Mouse (Mus musculus) forelimb bud, embryonic 11.5 days (tissue): ENCODE measurements around the gene Notch1.

ENCODE experiments used
- DNase-seq: peaks from one replicate; pipeline ENCODE4 v3.0.0-alpha.2; 2012; ENCODE audit warnings: low read depth, low spot score

Gene Notch1

DNA sequence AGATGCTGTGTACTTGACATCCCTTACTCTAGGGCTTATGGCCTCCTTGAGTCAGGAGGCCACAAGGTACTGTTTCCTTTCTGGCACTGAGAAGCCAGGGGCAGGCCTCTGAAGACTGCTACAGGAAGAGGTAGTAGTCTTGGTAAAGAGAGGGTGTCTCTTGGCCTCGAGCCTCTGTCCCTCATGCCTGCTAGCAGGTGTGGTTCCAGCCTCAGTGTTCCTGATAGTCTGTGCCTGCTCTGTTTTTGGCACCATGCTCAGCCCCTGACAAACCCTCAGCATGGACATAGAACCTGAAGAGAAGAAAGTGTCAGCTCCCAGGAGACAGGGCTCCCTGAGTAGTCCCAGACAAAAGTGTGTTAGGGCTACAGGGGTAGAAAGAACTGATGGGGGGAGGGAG, 69.0 kb downstream of the Notch1 start:
- no peak for DNase-seq

DNA sequence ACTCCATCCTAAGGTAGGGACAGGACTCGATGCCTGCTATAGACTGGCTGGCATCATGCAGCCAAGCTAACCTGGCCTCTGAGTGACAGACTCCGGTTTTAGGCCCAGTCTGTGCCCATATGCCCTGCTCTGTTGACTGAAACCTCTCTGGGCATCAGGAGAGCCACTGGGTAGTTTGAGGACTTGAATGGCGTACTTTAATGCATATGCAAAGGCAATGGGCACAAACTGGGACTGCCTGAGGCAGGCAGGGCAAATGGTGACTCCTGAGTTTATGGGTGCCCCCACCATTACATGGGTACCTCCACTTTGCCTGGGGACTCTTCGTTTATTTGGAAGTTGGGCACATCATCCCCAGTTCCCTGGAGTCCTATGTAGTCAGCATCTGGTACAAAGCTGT, 69.8 kb downstream of the Notch1 start:
- no peak for DNase-seq

DNA sequence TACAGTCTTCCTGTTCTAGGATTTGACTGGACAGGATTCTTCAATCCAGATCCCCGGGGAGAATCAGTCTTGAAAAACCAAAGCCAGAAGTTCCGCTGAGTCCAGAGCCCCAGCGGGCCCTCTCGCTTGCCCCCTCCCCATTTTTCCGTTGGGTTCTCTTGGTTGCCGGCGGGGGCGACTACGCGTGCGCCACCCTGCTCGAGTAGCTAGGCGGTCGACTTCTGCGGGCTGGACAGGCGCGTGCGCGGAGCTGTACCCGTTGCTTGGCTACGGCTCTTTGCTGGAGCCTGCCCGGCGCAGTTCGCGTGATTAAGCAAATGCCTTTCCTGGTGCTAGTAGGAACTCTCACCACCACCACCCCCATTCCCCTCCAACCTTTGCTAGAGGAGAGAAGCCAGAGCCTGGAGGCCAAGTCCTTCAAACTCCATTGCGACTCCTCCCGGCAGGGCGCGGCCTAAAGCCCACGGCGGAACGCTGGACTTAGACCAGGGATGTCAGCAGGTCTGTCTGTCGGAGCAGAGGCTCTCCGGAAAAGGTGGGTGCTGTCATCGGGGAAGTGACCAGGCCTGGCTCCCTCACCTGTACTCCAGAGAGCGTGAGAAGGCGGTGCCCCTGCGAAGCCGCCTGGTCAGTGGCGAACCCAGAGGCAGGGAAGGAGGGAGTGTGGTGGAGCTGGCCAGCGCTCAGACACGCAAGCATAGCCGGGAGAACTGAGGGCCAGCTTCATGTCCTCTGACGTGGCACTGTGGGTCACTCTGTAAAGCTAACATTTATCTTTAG, 70.6 kb downstream of the Notch1 start:
- peak; percentile 90 for DNase-seq

DNA sequence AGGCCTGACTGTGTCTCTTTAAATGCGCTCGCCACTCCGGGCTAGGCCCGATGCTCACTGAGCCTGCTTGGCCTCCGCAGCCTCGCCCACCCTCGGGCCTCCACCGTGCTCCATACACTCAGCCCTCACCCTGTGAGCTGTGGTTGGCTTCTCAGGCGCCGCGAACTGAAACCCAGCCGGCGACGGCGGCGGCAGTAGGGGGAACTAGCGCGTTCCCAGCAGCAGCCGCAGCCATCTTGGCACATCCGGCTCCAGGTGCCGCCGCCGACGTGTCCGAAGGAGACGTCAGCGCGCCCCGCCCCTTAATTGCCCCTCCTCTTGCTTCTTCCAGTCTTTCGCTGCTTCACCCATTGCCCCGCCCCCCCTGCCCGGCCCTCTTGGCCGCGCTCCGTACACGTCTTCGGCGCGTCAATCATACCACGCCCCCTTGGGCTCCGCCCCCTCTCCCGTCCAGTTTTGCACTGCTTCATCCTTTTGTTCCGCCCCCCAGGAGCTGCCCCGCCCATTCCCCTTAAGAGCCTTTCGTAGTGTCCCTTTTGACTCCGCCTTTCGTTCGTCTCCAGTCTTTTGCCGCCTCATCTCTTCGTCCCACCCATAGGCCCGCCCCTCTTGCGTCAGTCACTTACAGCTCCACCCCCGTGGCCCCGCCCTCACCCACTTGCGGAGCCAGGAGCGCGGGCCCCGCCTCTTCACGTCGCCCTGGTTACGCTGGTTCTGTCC, 71.4 kb downstream of the Notch1 start, which contains the start of gene Sec16a:
Sec16a (minus strand) TSS at position 271 of the 720 bp plus-strand sequence.
- peak; percentile 100 for DNase-seq

DNA sequence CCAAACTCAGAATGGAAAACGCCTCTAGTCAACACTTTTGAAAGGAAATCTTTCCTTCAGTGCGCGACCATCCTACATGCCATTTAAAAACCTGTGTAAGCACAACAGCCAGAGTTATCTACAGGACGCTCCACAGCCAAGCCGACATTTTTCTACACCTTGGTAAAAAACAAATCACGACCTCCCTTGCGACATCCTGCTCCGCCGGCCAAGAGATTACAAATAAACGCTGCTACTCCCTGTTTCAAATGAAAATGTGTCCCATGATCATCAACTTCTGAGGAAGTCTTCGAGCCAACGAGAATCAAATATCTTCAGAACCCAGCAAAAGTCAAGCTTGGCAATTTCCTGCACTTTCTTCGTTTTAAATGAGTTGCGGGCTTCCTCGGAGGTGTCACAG, 72.1 kb downstream of the Notch1 start:
- no peak for DNase-seq

DNA sequence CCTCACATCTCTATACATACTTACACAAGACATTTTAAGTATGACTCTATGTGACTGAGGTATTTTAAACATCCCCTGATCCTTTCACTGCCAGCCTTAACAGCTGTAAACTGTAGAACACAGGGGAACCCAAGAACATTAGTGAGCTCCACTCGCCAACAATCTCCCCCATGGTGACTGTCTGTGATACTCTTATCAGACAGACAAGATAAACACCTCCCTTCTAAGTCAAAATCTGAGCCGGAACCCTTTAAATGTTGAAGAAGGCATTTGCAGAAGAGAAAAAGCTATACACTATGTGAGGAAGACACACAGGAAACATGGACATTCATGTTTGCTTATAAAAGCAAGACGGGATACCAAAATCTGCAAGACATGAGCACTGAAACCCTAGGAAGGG, 72.6 kb downstream of the Notch1 start:
- no peak for DNase-seq

DNA sequence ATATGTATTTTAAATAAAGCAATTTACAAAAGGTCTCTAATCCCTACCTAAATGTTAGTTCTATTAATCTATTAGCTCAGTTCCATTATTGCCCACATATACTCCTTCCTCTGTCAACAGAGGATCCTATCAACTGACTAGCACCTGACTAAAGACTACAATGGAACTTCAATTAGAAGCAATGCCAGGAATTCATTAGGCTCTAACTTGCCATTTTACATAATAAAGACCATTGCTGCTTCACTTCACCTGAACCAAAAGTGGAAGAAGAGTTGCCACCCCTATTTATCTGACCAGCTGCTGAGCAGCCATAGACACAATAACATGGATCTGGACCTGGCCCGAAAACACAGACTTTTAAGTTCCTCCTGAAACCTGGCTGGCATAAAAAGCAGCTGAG, 73.6 kb downstream of the Notch1 start:
- no peak for DNase-seq

DNA sequence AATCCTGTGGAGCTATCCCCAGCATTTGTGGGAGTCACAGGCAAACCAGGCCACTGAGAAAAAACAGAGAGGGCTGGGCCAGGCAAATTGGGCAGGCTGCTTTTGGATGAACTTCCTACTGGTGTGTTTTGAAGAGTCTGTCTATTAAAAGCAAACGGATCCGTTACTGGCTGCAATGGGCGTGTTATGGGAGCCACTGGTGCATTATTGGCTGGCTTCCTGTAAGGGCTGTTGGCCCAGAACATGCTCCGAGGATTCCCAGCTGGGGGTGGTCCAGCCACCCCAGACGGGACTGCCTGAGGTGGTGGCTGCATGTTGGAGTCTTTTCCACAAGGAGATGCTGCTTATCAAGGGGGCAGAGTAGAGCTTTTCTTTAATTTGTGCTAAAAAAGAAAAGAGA, 74.8 kb downstream of the Notch1 start:
- DNase-seq = no peak

DNA sequence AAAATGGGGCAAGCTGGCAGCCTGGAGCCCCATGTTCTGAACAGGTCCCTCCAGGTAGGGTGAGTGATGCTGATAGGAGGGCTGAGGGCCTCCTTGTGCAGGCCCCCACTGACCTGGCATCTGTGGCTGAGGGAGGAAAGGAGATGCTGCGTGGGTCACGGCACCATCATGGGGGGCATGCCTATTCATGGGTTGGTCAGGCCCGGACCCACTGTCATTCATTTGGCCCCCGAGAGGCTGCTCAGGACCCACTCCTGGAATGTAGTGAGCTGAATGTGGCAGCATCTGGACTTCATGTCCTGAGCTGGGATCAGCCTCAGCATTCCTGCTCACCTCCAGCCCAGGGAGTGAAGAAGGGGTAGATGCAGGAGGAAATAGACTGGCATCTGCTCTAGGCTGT, 75.2 kb downstream of the Notch1 start:
- no peak for DNase-seq

DNA sequence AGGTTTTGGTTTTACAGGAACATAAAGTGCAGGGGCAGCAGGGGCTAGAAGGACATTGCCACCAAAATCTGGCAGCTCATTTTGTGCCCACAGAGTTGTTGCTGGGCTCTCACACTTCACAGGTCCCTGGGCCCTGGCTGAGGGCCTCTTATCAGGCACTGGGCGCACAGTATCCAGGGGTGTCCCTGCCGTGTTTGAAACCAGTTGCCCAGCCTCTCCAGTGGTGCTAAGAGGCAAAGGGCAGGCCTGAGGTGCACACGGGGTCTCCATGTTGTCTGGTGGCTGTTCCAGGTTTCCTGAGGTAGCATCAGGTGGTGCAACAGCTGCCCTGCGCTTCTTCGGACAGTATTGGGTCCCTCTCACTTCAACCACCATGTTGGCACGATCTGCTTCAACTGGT, 76.8 kb downstream of the Notch1 start:
- DNase-seq = no peak

DNA sequence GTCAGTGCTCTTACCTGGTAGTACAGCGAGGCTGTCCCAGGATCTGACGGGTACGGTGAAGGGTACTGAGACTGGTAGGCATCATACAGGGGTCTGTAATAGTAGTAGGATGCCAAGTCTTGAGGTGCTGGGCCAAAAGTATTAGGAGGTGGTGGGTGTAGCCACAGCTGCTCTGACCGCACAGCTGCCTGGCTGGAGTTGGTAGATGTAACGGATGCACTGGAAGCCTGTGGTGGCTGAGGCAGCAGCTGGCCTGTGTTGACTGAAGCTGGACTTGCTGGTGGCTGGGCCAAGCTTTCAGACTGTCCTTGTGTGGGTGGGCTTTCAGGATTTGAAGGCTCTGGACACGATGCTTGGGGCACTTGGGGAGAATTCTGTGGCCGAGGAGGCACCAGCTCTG, 78.1 kb downstream of the Notch1 start:
- DNase-seq = no peak

DNA sequence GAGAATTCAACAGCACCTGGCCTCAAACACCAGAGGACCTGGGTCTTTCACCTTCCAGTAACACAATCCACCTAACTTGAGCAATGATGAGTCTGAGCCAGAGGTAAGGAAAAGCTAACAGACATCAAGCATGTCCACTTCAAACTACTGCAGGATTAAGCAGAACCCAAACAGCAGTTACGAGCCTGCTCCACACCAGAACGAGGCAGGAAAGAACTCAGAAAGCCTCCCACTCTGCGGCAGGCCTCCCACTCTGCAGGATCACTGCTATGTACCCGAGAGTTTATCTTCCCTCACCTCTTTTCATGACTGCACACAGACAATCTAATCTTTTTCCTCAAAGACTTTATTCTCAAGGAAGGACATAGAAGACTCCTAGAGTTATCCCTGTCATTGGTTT, 79.2 kb downstream of the Notch1 start:
- no peak for DNase-seq

DNA sequence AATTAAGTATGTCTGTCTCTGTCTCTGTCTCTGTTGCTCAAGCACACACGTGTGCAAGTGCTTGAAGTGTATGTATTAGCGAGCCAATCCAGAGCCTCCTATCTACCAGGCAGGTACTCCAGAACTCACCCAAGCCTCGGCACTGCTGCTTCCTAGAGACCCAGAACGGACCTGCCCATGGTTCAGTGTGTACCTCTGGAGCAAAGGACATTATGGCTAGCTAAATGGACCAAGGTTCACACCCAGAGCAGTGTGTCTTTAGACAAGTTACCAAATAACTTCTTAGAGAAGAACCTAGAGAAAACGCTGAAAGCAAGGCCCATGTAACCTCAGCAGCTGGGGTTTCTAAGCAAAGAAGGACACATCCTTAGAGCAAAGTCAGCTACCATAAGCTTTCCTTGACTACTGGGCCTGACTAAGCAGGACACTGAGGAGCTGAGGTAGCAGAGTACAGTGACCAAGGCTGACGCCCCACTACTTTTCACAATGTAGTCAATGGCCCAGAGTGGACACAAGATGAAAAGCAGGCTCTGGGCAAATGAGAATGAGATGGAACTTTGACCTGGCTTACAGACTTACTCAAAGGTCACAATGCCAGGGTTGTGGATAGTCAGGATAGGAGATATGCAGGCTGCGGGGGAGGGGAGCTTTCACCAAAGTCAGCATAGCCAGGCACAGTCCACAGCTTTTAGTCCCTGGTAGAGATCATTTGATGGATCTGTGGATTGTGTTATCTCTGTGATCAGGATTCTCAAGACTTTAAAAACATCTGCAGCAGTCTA, 81.5 kb downstream of the Notch1 start:
- no peak for DNase-seq

DNA sequence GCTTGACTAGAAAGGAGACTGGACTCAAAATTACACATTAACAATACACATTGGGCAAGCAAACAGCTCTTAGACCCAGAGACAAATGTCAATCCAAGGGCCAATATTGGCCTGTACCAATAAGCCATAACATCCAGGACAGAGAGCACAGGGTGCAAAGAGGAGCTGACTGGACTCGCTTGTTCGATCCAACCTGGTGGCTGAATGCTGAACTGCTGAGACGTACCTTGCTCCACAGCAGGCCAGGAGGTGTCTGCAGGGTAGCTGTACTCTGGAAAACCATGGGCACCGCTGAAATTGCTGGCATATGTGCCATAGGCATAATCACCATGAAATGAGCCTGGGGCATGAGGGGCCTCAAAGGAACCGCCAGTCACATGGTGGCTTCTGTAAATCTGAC, 86.6 kb downstream of the Notch1 start:
- no peak for DNase-seq

DNA sequence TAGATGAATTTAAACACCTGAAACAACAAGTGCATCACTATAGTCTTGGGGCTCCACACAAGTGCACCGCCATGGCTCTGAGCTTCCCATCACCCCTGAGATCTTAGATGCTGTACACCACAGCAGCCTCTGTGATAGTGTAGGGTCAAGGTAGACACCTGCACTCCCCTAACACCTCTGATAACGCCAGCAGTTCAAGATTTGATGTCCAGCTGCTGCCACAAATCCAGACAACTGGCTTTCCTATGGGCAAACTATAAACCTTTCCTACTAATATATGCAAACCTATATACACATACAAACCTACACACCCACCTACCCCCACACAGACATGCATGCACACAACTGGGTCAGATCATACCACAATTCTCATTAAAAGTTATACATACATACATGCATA, 91.9 kb downstream of the Notch1 start:
- no peak for DNase-seq

DNA sequence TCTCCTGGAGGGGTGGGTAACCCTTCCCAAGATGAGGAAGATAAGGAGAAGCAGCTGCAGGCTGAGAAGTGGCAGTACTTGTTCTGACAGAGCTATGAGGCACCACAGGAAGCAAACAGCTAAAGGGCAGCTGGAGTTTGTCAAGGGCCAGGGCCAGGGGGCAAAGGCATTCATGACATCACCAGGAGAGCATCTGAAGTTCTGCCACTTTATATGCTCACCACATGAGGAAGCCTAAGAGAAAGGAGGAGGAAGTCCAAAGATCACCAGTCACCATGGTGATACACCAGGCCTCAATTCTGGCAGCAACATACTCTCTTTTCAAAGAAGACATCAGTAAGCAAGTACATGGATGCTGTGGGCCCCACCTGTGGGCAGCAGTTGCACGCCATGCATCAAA, 93.4 kb downstream of the Notch1 start:
- no peak for DNase-seq

DNA sequence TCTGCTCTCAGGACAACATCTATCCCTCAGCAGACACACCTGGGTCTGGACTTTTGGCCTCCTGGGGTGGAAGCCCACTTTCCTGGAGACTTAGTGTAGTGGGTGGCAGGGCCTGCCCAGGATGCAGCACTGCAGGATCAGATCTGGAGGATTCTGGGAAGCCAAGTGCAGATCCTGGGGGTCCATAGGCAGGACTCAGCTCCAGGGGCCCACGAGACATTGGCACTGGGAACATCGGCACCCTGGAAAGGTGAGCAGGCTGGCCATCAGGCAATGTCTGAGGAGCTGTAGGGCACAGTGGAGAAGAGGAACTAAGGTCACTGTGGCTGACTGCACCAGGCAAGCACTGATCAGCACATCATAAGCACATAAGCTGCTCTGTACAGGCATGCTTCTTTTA, 94.5 kb downstream of the Notch1 start:
- no peak for DNase-seq

DNA sequence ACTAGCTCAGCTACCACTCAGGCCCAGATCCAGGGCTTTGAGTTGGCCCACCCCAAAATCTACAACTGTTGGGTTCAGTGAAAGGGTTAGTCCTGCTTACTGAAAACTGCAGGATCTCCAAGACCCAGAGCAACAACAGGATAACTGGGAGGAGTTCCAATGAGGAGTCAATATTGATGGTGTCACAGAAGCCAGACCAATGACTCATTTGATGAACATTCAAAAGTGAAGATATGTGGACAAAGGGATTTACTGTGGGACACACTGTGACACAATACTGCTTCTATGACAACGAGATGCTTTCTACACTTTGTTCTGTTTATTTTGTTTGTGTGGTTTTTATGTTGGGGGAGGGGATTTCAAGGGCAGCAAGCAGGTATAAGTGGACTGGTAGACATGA, 98.3 kb downstream of the Notch1 start:
- no peak for DNase-seq

DNA sequence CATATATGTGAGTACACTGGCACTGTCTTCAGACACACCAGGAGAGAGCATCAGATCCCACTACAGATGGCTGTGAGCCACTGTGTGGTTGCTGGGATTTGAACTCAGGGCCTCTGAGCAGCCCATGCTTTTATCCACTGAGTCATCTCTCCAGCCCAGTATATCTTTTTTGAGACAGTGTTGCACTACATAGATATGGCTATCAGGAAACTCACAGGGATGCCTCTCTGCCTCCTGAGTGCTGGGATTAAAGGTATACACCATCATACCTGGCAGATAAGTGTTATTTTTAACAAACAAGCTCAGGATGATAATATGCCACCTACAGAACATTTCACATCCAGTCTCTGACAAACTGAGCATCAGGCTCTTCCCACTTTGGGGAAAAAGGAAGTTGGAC, 99.4 kb downstream of the Notch1 start:
- DNase-seq = no peak

DNA sequence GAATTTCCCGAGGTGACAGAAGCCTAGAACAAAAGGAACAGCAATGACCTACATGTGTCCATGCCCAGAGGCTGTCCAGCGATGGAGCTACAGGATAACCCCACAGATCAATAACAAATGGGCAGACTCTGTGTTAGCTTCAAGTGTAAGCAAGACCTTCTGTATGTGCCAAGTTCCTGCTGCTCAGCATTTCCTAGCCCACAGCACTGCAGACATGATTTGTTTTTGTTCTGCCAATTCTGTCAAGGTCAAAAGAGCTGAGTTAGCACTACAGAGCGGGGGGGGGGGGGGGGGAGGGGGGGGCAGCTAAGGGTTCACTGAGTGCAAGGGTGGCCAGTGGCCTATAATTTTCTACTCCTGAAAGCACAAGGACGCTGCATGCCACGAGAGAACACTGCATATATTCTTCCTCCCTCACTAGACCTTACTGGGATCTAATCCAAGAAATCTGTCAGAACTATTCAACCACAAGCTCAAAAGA, 105.5 kb downstream of the Notch1 start:
- DNase-seq = no peak

DNA sequence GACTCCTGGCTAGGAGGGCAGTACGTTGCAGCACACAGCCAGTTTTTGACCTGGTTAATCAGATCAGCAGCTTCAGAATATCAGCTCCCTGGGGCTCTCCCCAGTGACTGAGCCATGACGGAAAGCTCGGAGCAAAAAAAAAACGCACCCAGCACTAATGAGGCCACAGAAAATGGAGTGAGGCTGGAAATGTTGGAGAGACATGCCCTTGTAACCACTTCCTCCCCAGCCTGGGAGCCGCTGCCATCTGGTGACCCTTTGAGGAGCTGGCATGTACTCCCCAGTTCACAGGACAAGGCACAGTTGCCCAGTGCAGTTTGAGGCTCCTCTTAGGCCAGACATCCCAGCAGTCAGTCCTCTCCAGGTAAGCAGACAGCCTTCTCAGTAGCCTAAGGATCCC, 106.4 kb downstream of the Notch1 start:
- DNase-seq = no peak

DNA sequence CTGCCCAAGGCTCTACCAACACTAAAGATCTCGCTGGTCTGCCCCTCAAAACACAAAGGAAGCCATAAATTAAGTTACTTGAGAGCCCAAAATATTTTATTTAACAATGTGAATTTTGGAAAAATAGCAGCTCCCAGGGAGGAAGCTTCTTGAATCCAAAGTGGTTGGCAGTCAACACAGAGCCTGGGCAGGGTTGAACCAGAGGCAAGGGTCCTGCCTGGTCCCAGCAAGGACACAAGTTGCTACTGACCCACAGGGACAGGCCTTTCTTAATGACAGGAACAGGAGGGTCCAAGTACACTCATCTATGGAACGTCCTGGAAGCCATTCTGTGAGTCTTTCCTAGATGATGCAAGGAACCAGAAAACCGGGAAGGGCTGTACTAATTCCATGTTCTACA, 107.1 kb downstream of the Notch1 start:
- no peak for DNase-seq
